Mouse (Mus musculus) thymus, postnatal 0 days (tissue): ENCODE results near the gene Tbcel. TPM values are rescaled to one million over a fixed set of nuclear protein-coding genes. Genes with fewer than 3 reads are reported as not detected.

Source experiments
- DNase-seq: peaks from one replicate; pipeline ENCODE4 v3.0.0-alpha.2; 2015; ENCODE audit warnings: low spot score
- polyA plus RNA-seq: library from polyadenylated mRNA; unstranded; fragments of >200 nt; fragmentation: Nextera tagmentation; extraction: Ambion mirVana; gene quantifications from 2 replicates; pipeline ENCODE4 v1.2.1, GENCODE M21; 2015

Tbcel gene
- polyA plus RNA-seq, 1 experiment from 2014 or later, result 13.0 TPM

DNA sequence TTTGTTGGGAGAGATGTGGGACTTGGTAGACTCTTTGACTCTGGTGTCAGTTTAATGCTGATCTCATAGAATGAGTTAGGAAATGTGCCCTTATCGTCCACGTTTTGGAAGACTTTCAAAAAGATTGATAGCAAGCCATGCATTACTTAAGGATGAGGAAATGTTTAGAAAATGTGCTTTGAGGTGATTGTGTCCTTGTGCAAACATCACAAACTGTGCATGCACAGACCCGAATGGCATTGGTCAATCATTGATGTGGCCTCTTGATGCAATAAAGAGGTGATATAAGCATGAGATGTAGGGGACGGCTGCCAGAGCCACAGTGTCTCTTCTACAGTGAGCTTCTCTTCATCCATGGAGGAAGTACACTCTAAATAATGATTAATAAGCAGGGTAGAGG lies 20.7 kb downstream of the Tbcel start:
- DNase-seq, result no peak

- no peak for DNase-seq
These were observed 22.9 kb downstream of the Tbcel start for GRCm38 (mm10) chr9:42484667-42485066.

- DNase-seq, result no peak
These were observed 24.7 kb downstream of the Tbcel start for GRCm38 (mm10) chr9:42482944-42483343.

DNA sequence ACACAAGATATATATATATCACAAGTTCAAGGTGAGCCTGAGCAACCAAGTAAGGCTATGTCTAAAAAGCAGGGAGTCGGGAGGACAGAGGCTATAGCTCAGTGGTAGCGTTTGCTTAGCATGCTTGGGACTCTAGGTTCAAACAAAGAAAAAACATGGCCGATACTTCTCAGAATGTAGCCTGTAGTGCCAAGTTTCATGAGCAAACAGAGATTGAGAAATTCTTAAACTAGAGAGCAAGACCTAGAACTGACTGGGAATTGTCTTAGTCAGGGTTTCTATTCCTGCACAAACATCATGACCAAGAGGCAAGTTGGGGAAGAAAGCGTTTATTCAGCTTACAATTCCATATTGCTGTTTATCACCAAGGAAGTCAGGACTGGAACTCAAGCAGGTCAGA lies 31.4 kb downstream of the Tbcel start:
- no peak for DNase-seq

DNA sequence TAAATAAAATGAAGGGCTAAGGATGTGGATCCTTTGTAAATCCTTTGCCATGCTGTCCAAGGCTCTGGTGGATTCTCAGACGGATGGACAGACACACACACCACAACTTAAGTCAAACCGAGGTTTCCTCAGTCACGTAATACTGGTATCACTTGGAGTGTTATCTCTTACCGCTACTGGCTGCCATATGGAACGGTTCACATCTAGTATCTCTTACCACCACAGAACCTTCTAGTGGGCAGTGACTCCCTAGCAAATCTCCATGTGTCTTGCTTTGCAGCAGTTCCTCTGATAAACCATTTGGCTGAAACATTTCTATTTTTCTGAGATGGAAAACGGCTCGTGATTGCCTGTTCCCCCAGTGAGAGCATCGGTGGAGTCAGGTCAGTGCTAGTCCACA lies 33.4 kb downstream of the Tbcel start:
- DNase-seq, result no peak

GRCm38 (mm10) chr9:42471921-42472747 lies 35.5 kb downstream of the Tbcel start:
- DNase-seq, result peak; percentile 96

DNA sequence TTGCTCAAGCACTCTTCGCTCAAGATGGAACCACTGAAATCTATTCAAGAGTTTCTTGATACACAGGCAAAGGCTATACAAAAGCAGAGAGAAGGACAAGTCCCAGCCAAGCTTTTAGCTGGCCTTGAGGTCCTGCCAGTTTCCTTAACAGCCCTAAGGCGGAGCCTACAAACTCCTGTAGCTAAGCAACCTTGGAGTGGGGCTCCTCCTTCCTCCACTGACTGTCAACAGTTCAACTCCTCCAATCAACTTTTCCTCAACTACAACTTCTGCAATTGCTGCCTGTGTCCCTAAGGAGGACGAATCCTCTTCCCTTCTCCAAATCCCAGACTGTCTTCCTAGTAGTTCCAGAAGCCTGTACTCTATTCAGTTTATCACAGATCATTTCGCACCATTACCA lies 36.4 kb downstream of the Tbcel start:
- peak; percentile 43 for DNase-seq

DNA sequence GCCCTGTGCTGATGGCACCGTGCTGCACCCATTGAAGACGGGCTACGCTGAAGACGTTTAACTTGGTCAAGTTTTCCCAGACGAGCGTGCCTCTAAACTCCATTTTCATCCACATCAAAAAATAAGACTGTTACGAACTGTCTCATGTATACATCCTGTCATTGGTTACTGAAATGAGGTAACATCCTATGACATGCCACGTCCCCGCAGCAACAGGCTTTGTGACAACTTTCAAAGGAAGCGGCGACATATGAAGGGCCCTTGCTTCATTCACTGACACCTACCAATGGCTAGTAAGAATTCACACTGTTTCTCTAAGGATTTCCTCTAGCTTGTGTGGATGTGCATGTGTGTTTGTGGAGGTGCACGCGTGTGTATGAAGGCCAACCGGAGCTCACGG lies 38.3 kb downstream of the Tbcel start:
- peak; percentile 87 for DNase-seq

- DNase-seq, result peak; percentile 43
These were observed 39.2 kb downstream of the Tbcel start for GRCm38 (mm10) chr9:42468360-42468759.

DNA sequence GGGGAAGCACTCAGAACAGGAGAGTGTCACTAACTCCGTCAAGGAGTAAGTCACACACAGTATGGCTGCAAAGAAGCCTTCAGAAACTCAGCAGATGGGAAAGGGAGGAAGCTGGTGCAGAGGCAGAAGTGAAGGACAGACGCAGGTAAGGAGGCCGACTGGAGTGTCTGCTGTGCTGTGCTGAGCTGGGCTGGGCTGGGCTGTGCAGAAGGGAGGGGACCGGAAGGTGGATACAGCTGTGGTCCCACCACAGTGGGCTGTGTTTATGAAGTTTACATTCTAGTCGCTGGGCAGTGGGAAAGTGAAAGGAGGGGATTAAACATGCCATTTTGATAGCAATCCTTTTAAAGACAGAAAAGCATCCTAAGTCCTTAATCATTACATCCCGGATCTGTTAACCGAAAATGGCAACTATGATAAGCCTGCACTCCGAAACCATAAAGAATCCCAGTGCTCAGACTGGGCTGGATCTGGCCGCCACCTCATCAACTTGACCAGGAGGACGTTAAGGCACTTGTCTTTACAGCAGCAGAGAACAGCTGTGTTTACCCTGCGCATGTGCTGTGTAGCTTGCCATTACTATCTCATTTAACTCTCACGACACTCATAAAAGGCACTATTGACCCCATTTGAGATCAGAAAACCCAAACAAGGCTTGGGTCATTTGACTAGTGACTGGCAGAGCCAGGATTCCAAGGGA lies 40.3 kb downstream of the Tbcel start:
- DNase-seq, result peak; percentile 45

- DNase-seq, result peak; percentile 90
These were observed 41.9 kb downstream of the Tbcel start for GRCm38 (mm10) chr9:42465661-42466091.

- no peak for DNase-seq
These were observed 43.4 kb downstream of the Tbcel start for GRCm38 (mm10) chr9:42464181-42464580.

- DNase-seq, result peak; percentile 68
These were observed 44.2 kb downstream of the Tbcel start for GRCm38 (mm10) chr9:42463220-42463989.

DNA sequence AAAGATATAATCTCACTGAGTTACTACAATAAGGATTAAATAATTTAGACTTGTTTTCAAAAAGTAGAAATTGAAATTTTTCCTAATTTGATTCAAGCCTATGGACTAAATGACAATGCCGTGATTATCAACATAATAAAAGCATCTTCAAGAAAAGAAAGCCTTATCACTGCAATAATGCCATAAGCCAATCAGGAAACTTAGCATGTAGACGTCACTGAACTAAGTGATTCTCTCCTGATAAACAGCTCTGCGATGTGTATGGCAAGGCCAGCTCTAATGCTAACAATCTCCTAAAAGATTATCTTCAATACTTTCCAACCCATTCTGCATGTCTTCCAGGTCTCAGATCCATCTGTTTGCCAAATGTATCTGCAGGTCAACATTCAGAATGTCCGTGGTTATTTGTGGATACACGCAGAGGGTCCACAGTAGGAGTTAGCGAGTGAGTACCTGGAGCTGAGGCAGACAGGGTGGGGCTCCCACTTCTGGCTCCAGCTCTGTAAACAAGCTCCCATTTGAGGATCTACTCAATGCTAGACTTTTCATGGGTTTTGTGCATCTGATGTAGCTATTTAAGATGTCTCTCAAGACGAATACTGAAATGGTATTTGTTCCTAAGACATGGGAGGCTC lies 44.9 kb downstream of the Tbcel start:
- no peak for DNase-seq

GRCm38 (mm10) chr9:42461390-42462108 lies 46.1 kb downstream of the Tbcel start:
- DNase-seq, result no peak

GRCm38 (mm10) chr9:42460353-42460752 lies 47.3 kb downstream of the Tbcel start:
- DNase-seq, result no peak

- no peak for DNase-seq
These were observed 47.9 kb downstream of the Tbcel start for GRCm38 (mm10) chr9:42459736-42460135.

GRCm38 (mm10) chr9:42458741-42459515 lies 48.7 kb downstream of the Tbcel start:
- no peak for DNase-seq

DNA sequence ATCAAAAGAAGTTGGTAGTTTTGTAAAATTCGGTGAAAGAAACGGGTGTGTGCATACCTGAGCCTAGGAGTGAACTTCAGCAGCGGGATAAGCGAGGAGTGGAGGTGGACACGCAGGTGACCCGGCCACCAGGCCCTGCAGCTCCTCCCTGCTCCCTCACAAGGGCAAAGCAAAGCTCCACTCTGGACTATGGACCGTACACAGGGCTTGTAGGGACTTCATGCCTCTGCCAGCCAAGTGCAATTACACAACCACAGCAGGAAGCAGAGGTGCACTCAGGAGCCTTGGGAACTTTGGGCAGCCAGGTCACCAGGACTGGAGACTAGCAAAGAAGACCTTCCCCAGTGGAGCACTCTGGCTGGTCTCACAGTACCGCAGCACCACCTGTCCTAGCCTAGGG lies 50.1 kb downstream of the Tbcel start:
- DNase-seq, result no peak

DNA sequence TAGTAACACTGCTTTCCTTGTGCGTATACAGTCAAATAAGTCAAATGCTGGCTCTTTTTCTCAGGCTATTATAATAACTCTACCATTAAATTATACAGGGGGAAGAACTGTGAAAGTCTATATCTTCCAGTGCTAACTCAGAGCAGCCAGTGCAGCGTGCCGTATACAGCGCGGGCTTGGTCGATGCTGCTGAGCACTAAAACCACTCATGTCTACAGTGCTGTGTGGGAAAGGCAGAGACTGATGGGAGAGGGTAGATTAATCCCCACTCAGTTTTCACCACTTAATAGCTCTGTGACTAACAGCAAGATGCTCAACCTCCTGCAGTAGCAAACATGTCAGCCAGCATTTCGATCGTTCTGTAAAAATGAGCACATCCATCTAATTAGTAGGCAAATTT lies 53.2 kb downstream of the Tbcel start:
- no peak for DNase-seq
